24 mouse cellular contexts compared by ENCODE assay signal in genomic region chr17:11990386-11991087, GRCm38 (mm10).
DNase-seq lines count a peak whose midpoint lies in the region; ATAC-seq lines count a peak whose summit lies in the region.
"Had no signal": no experiment of that assay in that cellular context is flagged by ENCODE, and none has a peak within 500 bp of the region (broad histone marks: within the 10 kb centered on the region; RNA-seq: fewer than 3 reads in every experiment).

No protein-coding gene starts in this region.

- H3K4me3 ChIP-seq in embryonic facial prominence, embryonic 11.5 days (ENCODE audit: low read depth, low read length), result no peak overlapping the region
- H3K4me3 ChIP-seq in limb, embryonic 11.5 days (ENCODE audit: low read depth, low read length), result no peak overlapping the region
- H3K4me3 ChIP-seq: forebrain, embryonic 15.5 days; gastrocnemius, adult 2 months; heart, adult 2 months; heart, embryonic 13.5 days; lung, embryonic 15.5 days; midbrain, embryonic 10.5 days; myocyte; stomach, embryonic 15.5 days had no signal

- H3K27me3 ChIP-seq in embryonic facial prominence, embryonic 11.5 days (ENCODE audit: control insufficient read depth, insufficient read depth, low read length), result no peaks in the 10 kb centered on the region
- H3K27me3 ChIP-seq in limb, embryonic 11.5 days (ENCODE audit: control insufficient read depth, insufficient read depth, low read length), result no peaks in the 10 kb centered on the region
- H3K27me3 ChIP-seq: forebrain, embryonic 15.5 days; lung, embryonic 15.5 days; stomach, embryonic 15.5 days had no signal

- intact Hi-C loops in left cerebral cortex, postnatal 4 days (cut with DNase I), result no loop called here
- intact Hi-C loops in left cerebral cortex, postnatal 14 days (cut with DNase I), result no loop called here

- H3K9ac ChIP-seq in embryonic facial prominence, embryonic 11.5 days (replicated peaks; ENCODE audit: low read length), result no peak overlapping the region
- no peak overlapping the region for H3K9ac ChIP-seq in limb, embryonic 11.5 days (ENCODE audit: low read length)
- H3K9ac ChIP-seq: forebrain, embryonic 15.5 days; heart, embryonic 13.5 days; lung, embryonic 15.5 days; stomach, embryonic 15.5 days had no signal

- peak; percentile 58; the same call in 1 of the 2 replicates for ATAC-seq in embryonic facial prominence, embryonic 11.5 days (replicated peaks; ENCODE audit: insufficient number of reproducible peaks, low FRiP score, low TSS enrichment, low read depth)
- 0 out of 2 replicates have a peak, but pooled peaks have one; percentile 41 for ATAC-seq in limb, embryonic 11.5 days (ENCODE audit: insufficient number of reproducible peaks, low FRiP score, low TSS enrichment, low read depth)
- no peak for ATAC-seq in activated CD4-positive, CD25-positive, alpha-beta regulatory T cell, adult 4 months
- ATAC-seq: forebrain, embryonic 15.5 days; intestine, postnatal 0 days had no signal

- no peak overlapping the region for H3K4me2 ChIP-seq in embryonic facial prominence, embryonic 11.5 days (ENCODE audit: low read depth, low read length)
- H3K4me2 ChIP-seq in limb, embryonic 11.5 days (ENCODE audit: low read depth, severe bottlenecking), result no peak overlapping the region; the same call in 1 of the 2 replicates
- H3K4me2 ChIP-seq: forebrain, embryonic 15.5 days; heart, embryonic 13.5 days; liver, embryonic 11.5 days; lung, embryonic 15.5 days; stomach, embryonic 15.5 days had no signal

- WGBS in embryonic facial prominence, embryonic 11.5 days, result 43% methylated on average over 11 of the region's 11 CpGs
- WGBS in limb, embryonic 11.5 days, result 22% methylated on average over 11 of the region's 11 CpGs

- H3K4me1 ChIP-seq in embryonic facial prominence, embryonic 11.5 days (ENCODE audit: control insufficient read depth, insufficient read depth, low read length), result no peaks in the 10 kb centered on the region; the same call in 1 of the 2 replicates
- H3K4me1 ChIP-seq in limb, embryonic 11.5 days (ENCODE audit: control insufficient read depth, insufficient read depth, low read length), result peaks cover 21% of the 10 kb centered on the region
- H3K4me1 ChIP-seq: lung, embryonic 15.5 days; stomach, embryonic 15.5 days had no signal

- H3K36me3 ChIP-seq in embryonic facial prominence, embryonic 11.5 days (replicated peaks; ENCODE audit: control insufficient read depth, insufficient read depth, low read depth, low read length), result no peaks in the 10 kb centered on the region
- H3K36me3 ChIP-seq in limb, embryonic 11.5 days (ENCODE audit: control insufficient read depth, insufficient read depth, low read length), result no peaks in the 10 kb centered on the region
- H3K36me3 ChIP-seq: forebrain, embryonic 15.5 days; heart, embryonic 13.5 days; lung, embryonic 15.5 days; midbrain, embryonic 10.5 days; stomach, embryonic 15.5 days had no signal

- peak; percentile 40 for DNase-seq in left cerebral cortex, postnatal 4 days
- no peak for DNase-seq in left cerebral cortex, postnatal 14 days (ENCODE audit: low spot score in 2 of 2)
- DNase-seq in embryonic facial prominence, embryonic 11.5 days (ENCODE audit: low spot score), result peak; percentile 80
- peak; percentile 54 for DNase-seq in limb, embryonic 11.5 days (ENCODE audit: low spot score)
- DNase-seq in spleen, postnatal 4 days (ENCODE audit: low spot score in 2 of 2), result no peak
- DNase-seq: adrenal gland, adult 8-10 months; B cell, adult 2 months; cerebellum, adult 8-10 months; gastrocnemius, adult 2 months; gastrocnemius, postnatal 36 days; heart, adult 2 months; heart, postnatal 10 days; kidney, adult 9 months; kidney, postnatal 14 days; layer of hippocampus, adult 9-11 months had no signal

- H3K27ac ChIP-seq in embryonic facial prominence, embryonic 11.5 days (replicated peaks; ENCODE audit: low read depth, low read length), result peak overlapping the region; percentile 67; the same call in 1 of the 2 replicates
- H3K27ac ChIP-seq in limb, embryonic 11.5 days (replicated peaks; ENCODE audit: low read depth, low read length), result peak overlapping the region; percentile 25
- H3K27ac ChIP-seq: forebrain, embryonic 15.5 days; gastrocnemius, adult 2 months; heart, adult 2 months; heart, embryonic 13.5 days; lung, embryonic 15.5 days; midbrain, embryonic 10.5 days; stomach, embryonic 15.5 days had no signal

- no peaks in the 10 kb centered on the region for H3K9me3 ChIP-seq in embryonic facial prominence, embryonic 11.5 days (replicated peaks; ENCODE audit: control insufficient read depth, low read length)
- H3K9me3 ChIP-seq in limb, embryonic 11.5 days (ENCODE audit: control insufficient read depth, low read length), result no peaks in the 10 kb centered on the region
- H3K9me3 ChIP-seq: forebrain, embryonic 15.5 days; heart, embryonic 13.5 days; lung, embryonic 15.5 days; midbrain, embryonic 10.5 days; stomach, embryonic 15.5 days had no signal

Comparison
In these comparisons a context has a peak if more than half of its experiments do, and no peak if none do; other contexts are left out.
1. DNase-seq: peak in left cerebral cortex, postnatal 4 days (single experiment), embryonic facial prominence, embryonic 11.5 days (single experiment) and limb, embryonic 11.5 days (single experiment); none in left cerebral cortex, postnatal 14 days (0 of 2) and spleen, postnatal 4 days (0 of 2).